Mouse (Mus musculus): ENCODE measurements around the gene Prss45. TPM values are rescaled to one million over a fixed set of nuclear protein-coding genes. Genes with fewer than 3 reads are reported as not detected.

Gene Prss45
- polyA plus RNA-seq (2012; rRNA removed; ENCODE audit: low replicate concordance), result 0.10 TPM in 1 of 2 replicates, not detected in the other

DNA sequence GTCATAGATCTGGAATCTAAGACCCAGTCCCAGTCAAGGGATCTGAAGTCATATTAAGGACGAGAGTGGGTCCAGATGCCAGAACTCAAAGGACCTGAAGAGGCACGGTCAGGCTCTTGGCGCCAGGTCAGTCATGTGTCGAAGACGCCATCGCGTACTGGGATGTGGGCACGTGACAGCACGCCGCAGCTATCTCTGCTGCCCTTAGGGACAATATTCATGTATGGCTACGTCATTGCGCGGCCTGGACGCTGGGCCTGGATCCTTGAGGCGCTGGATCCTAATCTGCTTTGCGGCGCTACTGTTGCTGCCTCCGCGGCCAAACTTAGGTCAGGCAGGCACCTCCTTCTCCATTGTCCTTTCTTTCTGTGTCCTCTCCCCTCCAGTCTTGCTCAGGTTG is at the start of gene Prss45:
Gene Prss45, plus strand, starts transcription at position 178 of the 400 bp plus-strand sequence.

DNA sequence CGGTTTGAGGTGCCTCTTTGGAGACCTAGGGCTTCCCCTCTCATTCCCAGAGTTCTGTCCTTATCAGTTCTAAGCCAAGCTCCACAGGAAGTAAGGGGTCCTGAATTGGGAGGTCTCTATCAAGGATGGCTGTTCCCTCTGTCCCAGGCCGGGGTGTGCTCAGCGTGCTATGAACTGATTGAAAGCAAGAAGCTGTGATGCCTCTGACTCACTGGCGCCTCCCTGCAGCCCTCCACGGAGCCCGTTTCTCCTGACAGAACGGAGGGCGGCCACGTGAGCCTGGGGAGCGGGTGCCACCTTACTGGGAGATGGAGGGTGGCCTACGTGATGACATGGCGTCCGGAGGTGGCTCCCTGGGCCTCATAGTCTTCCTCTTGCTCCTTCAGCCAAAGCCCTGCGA is 36.5 kb upstream of the Prss45 start, which contains the start of gene Prss42:
Gene Prss42, plus strand, starts transcription at position 301 of the 400 bp plus-strand sequence.

DNA sequence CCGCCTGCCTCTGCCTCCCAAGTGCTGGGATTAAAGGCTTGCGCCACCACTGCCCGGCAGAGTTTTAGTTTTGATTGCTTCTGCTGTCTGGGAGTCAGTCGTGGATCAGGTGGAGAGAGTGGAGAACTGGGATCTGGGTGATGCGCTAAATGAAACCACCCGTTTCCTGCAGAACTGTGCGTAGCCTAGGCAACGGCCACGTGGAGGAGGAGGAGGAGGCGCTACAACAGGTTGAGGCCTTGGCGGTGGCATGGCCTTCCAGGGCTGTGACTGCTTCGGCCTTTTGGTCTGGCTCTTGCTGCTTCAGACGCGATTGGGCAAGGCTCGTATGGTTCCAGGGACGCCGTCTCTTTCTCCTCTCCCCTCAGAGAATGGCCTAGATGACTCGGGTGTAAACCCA is 20.6 kb upstream of the Prss45 start, which contains the start of gene Prss44:
Gene Prss44, plus strand, starts transcription at position 206 of the 400 bp plus-strand sequence.

DNA sequence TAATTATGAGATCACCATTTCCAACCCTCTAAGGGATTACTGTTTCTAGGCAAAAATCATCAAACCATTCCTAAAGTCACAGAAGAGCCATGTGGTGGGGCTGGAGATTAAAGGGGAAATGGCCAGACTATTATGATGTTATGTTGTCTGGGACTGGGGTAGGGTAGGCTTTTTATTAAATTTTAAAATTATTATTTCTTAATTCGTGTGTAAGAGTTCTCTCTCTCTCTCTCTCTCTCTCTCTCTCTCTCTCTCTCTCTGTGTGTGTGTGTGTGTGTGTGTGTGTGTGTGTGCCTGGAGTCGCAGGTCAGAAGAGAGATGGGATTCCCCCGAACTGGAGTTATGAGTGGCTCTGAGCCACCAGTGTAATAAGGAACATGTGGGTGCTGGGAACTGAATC is 8.0 kb upstream of the Prss45 start, which contains the start of gene Prss43:
Gene Prss43, plus strand, starts transcription at position 301 of the 400 bp plus-strand sequence.

DNA sequence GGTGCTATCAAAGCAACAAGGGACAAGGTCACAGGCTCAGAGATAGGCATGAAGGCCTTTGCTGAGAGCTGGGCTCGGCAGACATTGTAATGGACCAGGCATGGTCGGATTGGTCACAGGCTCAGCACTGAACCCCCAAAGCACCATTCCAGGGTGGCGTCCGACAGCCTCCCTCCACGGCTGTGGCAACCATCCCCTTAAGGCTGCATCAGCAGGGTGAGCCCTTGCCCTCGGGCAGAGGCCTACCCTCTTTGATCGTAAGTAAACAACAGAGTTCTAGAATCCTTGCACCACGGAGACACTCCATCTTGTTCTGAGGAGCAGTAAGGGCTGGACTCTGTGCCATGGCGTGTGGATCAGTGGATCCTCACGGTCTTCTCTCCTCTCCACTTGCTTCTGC is 9.8 kb downstream of the Prss45 start, which contains the start of gene Prss46:
Gene Prss46, plus strand, starts transcription at position 301 of the 400 bp plus-strand sequence.

GRCm38 (mm10) chr9:110857781-110858472 is 23.5 kb downstream of the Prss45 start, which contains the start of gene Prss50:
Gene Prss50 (plus strand): TSS chr9:110857967.

DNA sequence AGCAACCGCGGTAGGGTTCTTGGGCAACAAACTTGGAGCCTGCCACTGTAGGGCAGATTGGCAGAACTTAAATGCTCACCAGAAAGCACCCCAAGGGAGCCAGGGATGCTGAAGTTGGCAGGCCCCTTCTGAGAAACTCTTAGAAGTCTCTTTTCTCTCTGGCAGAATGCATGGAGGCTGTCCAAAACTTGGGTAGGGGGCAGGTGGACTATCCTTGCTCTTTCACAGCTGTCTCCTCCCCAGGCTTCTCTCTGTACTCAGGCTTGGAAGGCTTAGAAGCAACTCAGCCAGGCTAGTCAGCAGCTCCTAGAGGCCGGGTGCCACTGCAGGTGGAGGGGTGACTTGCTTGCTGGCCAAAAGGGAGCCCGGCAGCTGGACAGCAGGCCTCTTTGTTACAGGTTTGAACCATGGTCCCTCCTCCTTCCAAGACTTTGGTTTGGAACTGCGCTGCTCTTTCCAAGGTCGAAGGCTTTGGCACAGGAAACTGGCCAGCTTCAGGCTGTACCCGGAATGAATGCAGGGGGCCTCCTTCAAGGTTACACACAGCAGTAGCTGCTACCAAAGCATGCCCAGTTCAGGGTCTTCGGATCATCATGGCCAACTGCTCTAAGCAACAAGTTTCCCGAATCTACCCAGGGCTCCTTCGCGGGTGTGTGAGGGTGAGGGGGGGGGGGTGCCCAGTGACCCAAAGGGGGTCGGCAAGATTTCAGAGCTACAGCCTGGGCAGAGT is 45.0 kb downstream of the Prss45 start, which contains the start of gene Als2cl:
Gene Als2cl, plus strand, starts transcription at position 680 of the 730 bp plus-strand sequence.

DNA sequence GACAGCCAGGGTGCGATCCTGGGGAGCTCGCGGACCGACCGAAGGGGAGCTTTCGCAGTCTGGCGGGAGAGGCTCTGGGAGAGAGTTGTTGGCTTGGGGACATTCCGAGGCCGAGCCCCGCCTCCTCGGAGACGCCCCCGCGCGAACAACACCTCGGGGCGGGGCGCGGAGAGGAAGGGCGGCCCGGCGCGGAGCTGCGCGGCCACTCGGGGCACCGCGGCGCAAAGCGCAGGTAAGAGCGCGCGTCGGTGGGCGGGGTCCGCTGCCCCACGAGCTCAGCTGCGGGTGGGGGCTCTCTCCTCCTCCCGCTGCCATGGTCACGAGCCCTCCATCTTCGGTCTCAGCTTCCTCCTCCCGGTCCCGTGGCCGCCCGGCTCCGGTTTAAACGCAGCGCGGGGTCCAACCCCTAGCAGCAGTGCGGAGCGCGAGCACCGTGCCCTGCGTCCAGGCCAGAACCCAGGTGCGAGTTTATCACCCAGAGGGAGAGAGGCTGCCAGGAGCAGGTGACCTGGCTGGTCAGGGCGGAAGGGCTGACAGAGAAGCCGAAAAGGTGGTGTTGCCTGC is 45.7 kb downstream of the Prss45 start, which contains the start of gene Tmie:
Gene Tmie, minus strand, starts transcription at position 116 of the 564 bp plus-strand sequence.

Other genes with a start within 250 kb of the Prss45 start
- 12.8 and 38.1 TPM in 2 replicates for gene Nradd, start 210.1 kb upstream of the Prss45 start, polyA plus RNA-seq (2012; rRNA removed; ENCODE audit: low replicate concordance)
- 27.7 and 35.7 TPM in 2 replicates for gene Nbeal2, start 180.4 kb upstream of the Prss45 start, polyA plus RNA-seq (2012; rRNA removed; ENCODE audit: low replicate concordance)
- gene Ccdc12, start 178.1 kb upstream of the Prss45 start, polyA plus RNA-seq (2012; rRNA removed; ENCODE audit: low replicate concordance), result 72.6 and 80.9 TPM in 2 replicates
- 0.70 and 1.2 TPM in 2 replicates for gene Myl3, start 92.7 kb upstream of the Prss45 start, polyA plus RNA-seq (2012; rRNA removed; ENCODE audit: low replicate concordance)
- gene Pth1r, start 87.4 kb upstream of the Prss45 start, polyA plus RNA-seq (2012; rRNA removed; ENCODE audit: low replicate concordance), result 100 and 195 TPM in 2 replicates
- not detected in 2 replicates for gene Prss42, start 36.4 kb upstream of the Prss45 start, polyA plus RNA-seq (2012; rRNA removed; ENCODE audit: low replicate concordance)
- gene Prss44, start 20.6 kb upstream of the Prss45 start, polyA plus RNA-seq (2012; rRNA removed; ENCODE audit: low replicate concordance), result not detected in 2 replicates
- gene Prss43, start 7.9 kb upstream of the Prss45 start, polyA plus RNA-seq (2012; rRNA removed; ENCODE audit: low replicate concordance), result not detected in 2 replicates
- not detected in 2 replicates for gene Prss46, start 9.9 kb downstream of the Prss45 start, polyA plus RNA-seq (2012; rRNA removed; ENCODE audit: low replicate concordance)
- not detected in 2 replicates for gene Prss50, start 23.4 kb downstream of the Prss45 start, polyA plus RNA-seq (2012; rRNA removed; ENCODE audit: low replicate concordance)
- 52.9 TPM in 2 replicates for gene Als2cl, start 45.3 kb downstream of the Prss45 start, polyA plus RNA-seq (2012; rRNA removed; ENCODE audit: low replicate concordance)
- 2.2 and 3.2 TPM in 2 replicates for gene Tmie, start 45.5 kb downstream of the Prss45 start, polyA plus RNA-seq (2012; rRNA removed; ENCODE audit: low replicate concordance)
- not detected in 2 replicates for gene Fam240a, start 82.3 kb downstream of the Prss45 start, polyA plus RNA-seq (2012; rRNA removed; ENCODE audit: low replicate concordance)
- not detected in 2 replicates for gene Tdgf1, start 111.6 kb downstream of the Prss45 start, polyA plus RNA-seq (2012; rRNA removed; ENCODE audit: low replicate concordance)
- gene Lrrc2, start 117.0 kb downstream of the Prss45 start, polyA plus RNA-seq (2012; rRNA removed; ENCODE audit: low replicate concordance), result not detected in 2 replicates
- gene Rtp3, start 156.0 kb downstream of the Prss45 start, polyA plus RNA-seq (2012; rRNA removed; ENCODE audit: low replicate concordance), result 6.2 and 23.4 TPM in 2 replicates
- gene Ltf, start 184.7 kb downstream of the Prss45 start, polyA plus RNA-seq (2012; rRNA removed; ENCODE audit: low replicate concordance), result 0.29 and 68.2 TPM in 2 replicates
- gene Ccrl2, start 222.9 kb downstream of the Prss45 start, polyA plus RNA-seq (2012; rRNA removed; ENCODE audit: low replicate concordance), result 6.7 and 9.0 TPM in 2 replicates

Data from subcutaneous adipose tissue, adult 2 months (tissue).